Mouse (Mus musculus) embryonic facial prominence, embryonic 12.5 days (tissue): ENCODE results near the gene Ankrd13a. TPM values are rescaled to one million over a fixed set of nuclear protein-coding genes. Genes with fewer than 3 reads are reported as not detected.
A peak's percentile ranks its signal among the peaks of the same experiment; 100 is the strongest.
"Not testable (repeated sequence)": the region's sequence is repeated elsewhere in the genome, so short reads cannot be mapped to it uniquely, and the experiment has no call there.

Experiments used
- ATAC-seq: fragments of 200-750 bp; cut with Nextera tagmentation; 2 replicates; pipeline ENCODE4 v1.8.0; 2017; ENCODE audit not compliant: insufficient number of reproducible peaks, insufficient read depth, low FRiP score, low TSS enrichment
- H3K27ac ChIP-seq: fragments of 300-500 bp; sonication (generic); 2 replicates; pipeline ENCODE4 v1.5.1; 2016; ENCODE audit warnings: mild to moderate bottlenecking
- H3K27me3 ChIP-seq: fragments of 300-500 bp; sonication (generic); 2 replicates; pipeline ENCODE4 v1.6.1; 2016; ENCODE audit warnings: mild to moderate bottlenecking, moderate library complexity
- H3K36me3 ChIP-seq: fragments of 300-500 bp; sonication (generic); 2 replicates; pipeline ENCODE4 v1.6.1; 2016; ENCODE audit warnings: mild to moderate bottlenecking
- H3K4me1 ChIP-seq: fragments of 300-500 bp; sonication (generic); 2 replicates; pipeline ENCODE4 v1.6.1; 2016
- H3K4me2 ChIP-seq: fragments of 300-500 bp; sonication (generic); replicated peaks from 2 replicates; pipeline ENCODE4 v1.6.1; 2016; ENCODE audit warnings: mild to moderate bottlenecking, moderate library complexity
- H3K4me3 ChIP-seq: fragments of 300-500 bp; sonication (generic); 2 replicates; pipeline ENCODE4 v1.5.1; 2016; ENCODE audit warnings: mild to moderate bottlenecking
- H3K9ac ChIP-seq: fragments of 300-500 bp; sonication (generic); 2 replicates; pipeline ENCODE4 v1.6.1; 2016; ENCODE audit warnings: mild to moderate bottlenecking, moderate library complexity
- H3K9me3 ChIP-seq: fragments of 300-500 bp; sonication (generic); 2 replicates; pipeline ENCODE4 v1.6.1; 2016; ENCODE audit warnings: mild to moderate bottlenecking, moderate library complexity
- WGBS: fragments of 180-500 bp; shearing (Covaris S2); methylation state at CpG from one replicate; pipeline ENCODE4 v1.1.7; 2016; 5-methylcytosine and 5-hydroxymethylcytosine counted together
- polyA plus RNA-seq: library from polyadenylated mRNA; unstranded; fragments of >200 nt; fragmentation: Nextera tagmentation; extraction: Ambion mirVana; gene quantifications from 2 replicates; pipeline ENCODE4 v1.2.1, GENCODE M21; 2016

Ankrd13a gene
- polyA plus RNA-seq, 1 experiment from 2014 or later = 63.9 TPM

DNA sequence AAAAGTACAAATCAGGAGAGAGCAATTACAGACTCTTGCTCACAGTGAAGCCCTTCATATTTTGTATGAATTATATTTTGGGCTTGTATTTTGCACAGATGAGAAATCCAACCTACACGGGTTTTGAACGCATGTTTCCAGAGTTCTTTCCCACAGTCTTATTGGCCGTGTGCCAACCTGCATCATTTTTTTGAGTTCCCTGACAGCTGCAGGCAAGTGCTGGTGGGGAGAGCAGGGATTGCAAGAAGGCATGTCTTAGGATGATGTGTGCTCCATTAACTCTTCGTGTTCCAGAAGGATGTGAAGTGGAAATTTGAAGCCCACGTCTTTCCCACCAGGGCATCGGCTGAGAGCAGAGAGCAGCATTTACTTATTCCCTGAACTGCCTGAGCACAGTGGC lies 42.1 kb downstream of the Ankrd13a start:
- no peak for ATAC-seq
- Histone ChIP-seq H3K27me3 (no peaks in the 10 kb centered on the region), H3K4me3 (no peak overlapping the region), H3K9ac (no peak overlapping the region), H3K36me3 (peaks cover 3% of the 10 kb centered on the region), H3K4me1 (peaks cover 3% of the 10 kb centered on the region; the same call in 1 of the 2 replicates), H3K4me2 (no peak overlapping the region), H3K9me3 (no peaks in the 10 kb centered on the region), H3K27ac (no peak overlapping the region)
- 60% methylated on average over 6 of the region's 6 CpGs for WGBS

DNA sequence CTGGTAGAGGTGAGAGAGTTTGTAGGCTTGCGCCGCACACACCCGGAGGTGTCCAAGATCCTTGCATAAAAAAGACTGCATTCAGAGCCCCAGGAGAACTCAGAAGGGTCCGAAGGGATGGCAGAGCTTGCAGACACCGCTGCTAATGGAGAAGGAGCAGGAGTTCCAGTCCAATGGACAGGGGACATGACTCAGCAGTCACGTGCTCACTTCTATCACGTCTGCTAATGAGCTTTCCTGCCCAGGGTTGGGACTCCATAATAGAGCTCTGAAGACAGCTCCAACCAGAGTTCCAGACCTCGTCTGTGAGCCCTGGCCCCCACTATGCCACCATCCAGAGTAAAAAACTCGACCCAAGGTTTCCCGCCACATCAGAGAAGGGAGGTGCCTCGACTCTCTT lies 43.6 kb downstream of the Ankrd13a start:
- ATAC-seq = no peak
- no peak overlapping the region for H3K27ac ChIP-seq
- H3K9ac ChIP-seq = no peak overlapping the region
- H3K36me3 ChIP-seq = peaks cover 9% of the 10 kb centered on the region
- WGBS = 80% methylated on average over 11 of the region's 11 CpGs
- no peak overlapping the region for H3K4me3 ChIP-seq
- H3K4me1 ChIP-seq = no peaks in the 10 kb centered on the region
- no peaks in the 10 kb centered on the region for H3K27me3 ChIP-seq
- H3K9me3 ChIP-seq = no peaks in the 10 kb centered on the region
- H3K4me2 ChIP-seq = no peak overlapping the region

DNA sequence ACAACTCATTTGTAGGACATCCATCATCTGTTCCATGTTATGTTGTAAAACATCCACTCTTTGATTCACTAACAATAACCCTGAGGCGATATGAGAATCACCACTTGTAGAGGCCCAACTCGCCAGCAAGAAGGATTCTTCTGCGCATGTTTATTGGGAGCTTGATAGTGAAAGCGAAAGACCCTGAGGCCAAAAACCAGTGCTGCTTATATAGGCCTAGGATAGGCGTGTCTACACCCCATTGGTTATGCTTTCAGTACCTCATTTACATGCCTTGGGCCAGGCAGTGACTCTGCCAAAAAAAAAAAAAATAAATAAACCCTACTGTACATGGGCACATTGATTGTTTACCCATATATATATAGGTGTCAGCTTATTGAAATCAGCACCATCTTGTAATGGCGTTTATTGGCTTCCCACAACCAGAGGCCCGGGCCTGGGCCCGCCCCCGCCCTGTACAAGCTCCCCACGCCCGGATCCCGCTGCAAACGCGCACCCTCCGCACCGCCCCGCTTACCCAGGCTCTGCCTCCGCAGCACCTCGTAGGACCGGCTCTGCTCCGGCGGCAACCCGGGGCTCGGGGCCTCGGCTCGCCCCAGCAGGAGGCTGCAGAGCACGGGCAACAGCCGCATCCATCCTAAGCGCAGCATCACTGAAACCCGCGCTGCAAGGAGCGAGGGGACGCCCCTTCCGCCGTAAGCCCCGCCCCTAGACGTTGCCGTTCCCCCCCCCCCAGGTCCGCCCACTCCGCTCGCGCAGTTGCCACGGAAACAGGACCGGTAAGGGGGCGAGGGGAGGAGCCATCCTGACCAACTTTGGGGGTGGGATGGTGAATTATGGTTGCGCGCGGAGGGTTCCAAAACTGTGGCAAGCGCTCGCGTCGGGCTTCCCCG lies 48.6 kb downstream of the Ankrd13a start, which contains the start of gene 1500011B03Rik:
Gene 1500011B03Rik (minus strand): TSS at position 673 of the 893 bp plus-strand sequence.
- peak; percentile 81 for ATAC-seq
- peak within 1 kb of the TSS; percentile 71 for H3K9ac ChIP-seq
- no peaks in the 10 kb centered on the region for H3K9me3 ChIP-seq
- H3K4me1 ChIP-seq = 0 out of 2 replicates have a peak, but pooled peaks cover 5% of the 10 kb centered on the region
- H3K4me3 ChIP-seq = peak within 1 kb of the TSS; percentile 66
- WGBS = 8% methylated on average over 53 of the region's 53 CpGs
- H3K36me3 ChIP-seq = peaks cover 9% of the 10 kb centered on the region
- H3K27ac ChIP-seq = peak within 1 kb of the TSS; percentile 82
- H3K4me2 ChIP-seq = peak within 1 kb of the TSS; percentile 49
- H3K27me3 ChIP-seq = no peaks in the 10 kb centered on the region

DNA sequence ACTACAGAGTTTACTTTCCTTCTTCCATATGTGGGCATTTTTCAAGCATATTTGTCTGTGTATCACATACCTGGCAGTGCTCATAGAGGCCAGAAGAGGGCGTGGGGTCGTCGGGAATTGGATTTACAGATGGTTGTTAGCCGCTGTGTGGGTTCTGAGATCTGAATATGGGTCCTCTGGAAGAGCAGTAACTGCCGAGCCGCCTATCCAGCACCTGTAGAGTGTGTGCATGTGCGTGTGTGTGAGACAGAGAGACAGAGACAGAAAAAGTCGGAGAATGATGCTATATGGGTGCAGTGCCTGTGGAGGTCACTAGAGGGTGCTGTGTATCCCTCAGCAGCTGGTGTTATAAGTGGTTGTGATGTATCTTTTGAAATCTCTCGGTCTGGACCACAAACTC lies 49.7 kb downstream of the Ankrd13a start:
- Histone ChIP-seq H3K27me3 (no peaks in the 10 kb centered on the region), H3K9me3 (no peaks in the 10 kb centered on the region), H3K4me1 (0 out of 2 replicates have a peak, but pooled peaks cover 5% of the 10 kb centered on the region), H3K4me2 (no peak overlapping the region), H3K4me3 (no peak overlapping the region), H3K36me3 (peaks cover 9% of the 10 kb centered on the region), H3K9ac (no peak overlapping the region), H3K27ac (no peak overlapping the region)
- 17% methylated on average over 9 of the region's 9 CpGs for WGBS
- 0 out of 2 replicates have a peak, but pooled peaks have one; percentile 38 for ATAC-seq

- WGBS = 10% methylated on average over 27 of the region's 27 CpGs
- peak overlapping the region; percentile 5; the same call in 1 of the 2 replicates for H3K9ac ChIP-seq
- H3K27ac ChIP-seq = no peak overlapping the region; the same call in 1 of the 2 replicates
- H3K9me3 ChIP-seq = no peaks in the 10 kb centered on the region
- peak overlapping the region; percentile 33 for H3K4me3 ChIP-seq
- peak; percentile 79 for ATAC-seq
- 0 out of 2 replicates have a peak, but pooled peaks cover 5% of the 10 kb centered on the region for H3K4me1 ChIP-seq
- peak overlapping the region; percentile 61 for H3K4me2 ChIP-seq
- H3K36me3 ChIP-seq = peaks cover 9% of the 10 kb centered on the region
- no peaks in the 10 kb centered on the region for H3K27me3 ChIP-seq
These were observed 51.7 kb downstream of the Ankrd13a start for GRCm38 (mm10) chr5:114825978-114826691.

DNA sequence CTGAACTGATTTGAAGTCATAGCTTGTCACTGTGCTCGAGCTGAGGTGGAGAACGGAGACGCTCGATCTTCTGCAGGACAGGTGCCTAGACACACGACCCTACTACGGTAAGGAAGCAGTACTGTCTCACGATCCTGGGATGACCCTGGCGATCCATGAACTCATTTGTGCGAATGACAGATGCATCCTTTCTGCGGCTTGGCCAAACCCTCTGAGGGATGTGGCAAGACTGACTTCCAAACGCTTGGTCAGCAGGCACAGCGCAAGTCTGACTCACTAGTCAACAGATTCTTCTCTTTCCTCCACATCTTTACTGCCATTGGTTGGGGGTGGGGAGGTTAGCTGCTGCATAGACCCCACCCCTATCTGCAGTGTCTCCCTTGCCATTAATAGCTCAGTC lies 53.0 kb downstream of the Ankrd13a start:
- H3K4me1 ChIP-seq = 0 out of 2 replicates have a peak, but pooled peaks cover 5% of the 10 kb centered on the region
- no peaks in the 10 kb centered on the region for H3K27me3 ChIP-seq
- no peak overlapping the region for H3K4me2 ChIP-seq
- no peak overlapping the region for H3K27ac ChIP-seq
- no peak overlapping the region for H3K4me3 ChIP-seq
- H3K9ac ChIP-seq = no peak overlapping the region
- ATAC-seq = no peak
- WGBS = 88% methylated on average over 12 of the region's 12 CpGs
- no peaks in the 10 kb centered on the region for H3K9me3 ChIP-seq
- no peaks in the 10 kb centered on the region for H3K36me3 ChIP-seq

- 65% methylated on average over 3 of the region's 3 CpGs for WGBS
- no peak overlapping the region for H3K4me3 ChIP-seq
- H3K36me3 ChIP-seq = no peaks in the 10 kb centered on the region
- H3K4me1 ChIP-seq = 0 out of 2 replicates have a peak, but pooled peaks cover 5% of the 10 kb centered on the region
- no peak overlapping the region for H3K9ac ChIP-seq
- no peaks in the 10 kb centered on the region for H3K9me3 ChIP-seq
- no peak for ATAC-seq
- H3K27ac ChIP-seq = no peak overlapping the region
- no peaks in the 10 kb centered on the region for H3K27me3 ChIP-seq
- no peak overlapping the region for H3K4me2 ChIP-seq
These were observed 55.3 kb downstream of the Ankrd13a start for GRCm38 (mm10) chr5:114829740-114830139.

DNA sequence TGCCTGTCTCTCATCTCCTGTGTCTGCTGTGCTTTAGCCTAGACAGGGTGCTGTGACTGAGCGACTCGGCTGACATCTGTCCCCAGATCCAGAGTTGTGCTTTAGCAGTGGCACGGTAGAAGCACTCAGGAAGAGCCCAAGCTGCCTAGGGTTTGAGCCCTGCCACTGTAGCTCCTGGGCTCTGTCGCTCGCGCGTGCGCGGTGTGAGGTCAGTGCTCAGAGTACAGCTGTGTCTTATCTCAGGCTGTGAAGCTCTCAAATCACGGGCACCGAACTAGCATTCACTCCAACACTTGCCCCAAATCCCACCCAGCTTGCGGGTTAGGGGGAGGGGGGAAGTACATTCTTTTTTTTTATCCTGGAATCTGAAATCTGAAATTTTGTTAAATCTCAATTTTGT lies 62.4 kb downstream of the Ankrd13a start:
- Histone ChIP-seq H3K4me3 (no peak overlapping the region), H3K9ac (no peak overlapping the region), H3K9me3 (no peaks in the 10 kb centered on the region), H3K36me3 (no peaks in the 10 kb centered on the region), H3K4me2 (no peak overlapping the region), H3K27ac (no peak overlapping the region), H3K27me3 (no peaks in the 10 kb centered on the region), H3K4me1 (peaks cover 2% of the 10 kb centered on the region)
- 70% methylated on average over 12 of the region's 12 CpGs for WGBS
- ATAC-seq = no peak

GRCm38 (mm10) chr5:114840481-114840880 lies 66.0 kb downstream of the Ankrd13a start:
- H3K4me3 ChIP-seq, H3K9me3 ChIP-seq, H3K4me2 ChIP-seq, ATAC-seq, H3K36me3 ChIP-seq, H3K27ac ChIP-seq, H3K9ac ChIP-seq, H3K27me3 ChIP-seq: not testable (repeated sequence)
- peaks cover 15% of the 10 kb centered on the region for H3K4me1 ChIP-seq
- 57% methylated on average over 5 of the region's 5 CpGs for WGBS

GRCm38 (mm10) chr5:114842155-114842554 lies 67.7 kb downstream of the Ankrd13a start:
- not testable (repeated sequence) for H3K9ac ChIP-seq, H3K4me3 ChIP-seq, H3K9me3 ChIP-seq, H3K36me3 ChIP-seq, H3K27me3 ChIP-seq, H3K4me2 ChIP-seq, ATAC-seq
- WGBS = 32% methylated on average over 3 of the region's 3 CpGs
- H3K27ac ChIP-seq = peak overlapping the region; percentile 69; the same call in 1 of the 2 replicates
- H3K4me1 ChIP-seq = peaks cover 15% of the 10 kb centered on the region

- H3K4me1 ChIP-seq = peaks cover 15% of the 10 kb centered on the region
- no peaks in the 10 kb centered on the region for H3K27me3 ChIP-seq
- H3K9me3 ChIP-seq = no peaks in the 10 kb centered on the region
- whole genome bisulfite sequencing = 63% methylated on average over 5 of the region's 5 CpGs
- no peak overlapping the region for H3K9ac ChIP-seq
- peak overlapping the region; percentile 30; the same call in 1 of the 2 replicates for H3K27ac ChIP-seq
- no peaks in the 10 kb centered on the region for H3K36me3 ChIP-seq
- no peak overlapping the region for H3K4me2 ChIP-seq
- ATAC-seq = peak; percentile 44; the same call in 1 of the 2 replicates
- no peak overlapping the region for H3K4me3 ChIP-seq
These were observed 68.2 kb downstream of the Ankrd13a start for GRCm38 (mm10) chr5:114842674-114843073.
